Mouse (Mus musculus): ENCODE results near the gene AC124108.1.

DNA sequence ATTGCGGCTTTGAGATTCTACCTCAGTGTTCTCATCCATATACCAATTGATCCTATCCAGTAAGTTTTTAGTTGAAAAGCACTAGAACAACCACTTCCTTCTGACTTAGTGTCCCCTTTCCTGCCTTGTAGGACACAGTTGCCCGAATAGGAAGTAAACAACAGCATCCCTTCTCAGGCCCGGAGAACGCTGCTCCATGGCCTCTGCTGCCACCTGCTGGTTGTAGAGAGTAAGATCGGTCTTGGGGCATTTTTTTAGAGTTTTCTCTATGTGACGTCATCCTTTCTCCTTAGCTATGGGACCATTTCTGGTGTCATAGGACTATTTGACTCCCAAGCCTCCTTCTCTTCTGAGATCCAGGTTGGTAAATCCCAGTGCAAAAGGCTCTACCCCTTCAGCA lies 35.5 kb upstream of the AC124108.1 start:
- no peak for TF ChIP-seq FOSL1 (IDR thresholded peaks at IDR 0.05; ENCODE audit: insufficient read depth, low read length, poor library complexity, severe bottlenecking)
- TF ChIP-seq CTCF (IDR thresholded peaks at IDR 0.05; ENCODE audit: control insufficient read depth, insufficient read depth, insufficient read length): peak; percentile 55
- no peak for TF ChIP-seq CEBPB (IDR thresholded peaks at IDR 0.05; ENCODE audit: low read depth)

Data from C2C12 (cell line).